Mouse (Mus musculus) forebrain, embryonic 12.5 days (tissue): ENCODE measurements at regions not wholly inside any gene's neighbourhood (a gene's known extent, or its start where the extent isn't known, plus 50 kb on each side); places are given as distances from the start of the nearest gene placed in this dataset.
A peak's percentile ranks its signal among the peaks of the same experiment; 100 is the strongest.

ENCODE experiments used
- ATAC-seq: fragments of 200-750 bp; cut with Nextera tagmentation; 2 replicates; pipeline ENCODE4 v1.8.0; 2017; ENCODE audit warnings: moderate TSS enrichment; ENCODE audit not compliant: low FRiP score
- H3K27ac ChIP-seq: fragments of 300-500 bp; sonication (generic); 2 replicates; pipeline ENCODE4 v1.5.1; 2016; ENCODE audit warnings: mild to moderate bottlenecking
- H3K27me3 ChIP-seq: fragments of 300-500 bp; sonication (generic); 2 replicates; pipeline ENCODE4 v1.6.1; 2016; ENCODE audit warnings: mild to moderate bottlenecking
- H3K36me3 ChIP-seq: fragments of 300-500 bp; sonication (generic); replicated peaks from 2 replicates; pipeline ENCODE4 v1.6.1; 2016; ENCODE audit warnings: mild to moderate bottlenecking
- H3K4me1 ChIP-seq: fragments of 300-500 bp; sonication (generic); 2 replicates; pipeline ENCODE4 v1.6.1; 2016
- H3K4me2 ChIP-seq: fragments of 300-500 bp; sonication (generic); 2 replicates; pipeline ENCODE4 v1.6.1; 2016; ENCODE audit warnings: mild to moderate bottlenecking, moderate library complexity
- H3K4me3 ChIP-seq: fragments of 300-500 bp; sonication (generic); replicated peaks from 2 replicates; pipeline ENCODE4 v1.5.1; 2016; ENCODE audit warnings: mild to moderate bottlenecking
- H3K9ac ChIP-seq: fragments of 300-500 bp; sonication (generic); 2 replicates; pipeline ENCODE4 v1.6.1; 2016; ENCODE audit warnings: mild to moderate bottlenecking
- H3K9me3 ChIP-seq: fragments of 300-500 bp; sonication (generic); 2 replicates; pipeline ENCODE4 v1.6.1; 2016
- WGBS: fragments of 180-500 bp; shearing (Covaris S2); methylation state at CpG from one replicate; pipeline ENCODE4 v1.1.7; 2016; 5-methylcytosine and 5-hydroxymethylcytosine counted together

GRCm38 (mm10) chr3:43339101-43339500, 1596.7 kb downstream of the D3Ertd751e start:
- H3K27ac ChIP-seq: no peak overlapping the region
- H3K9ac ChIP-seq: no peak overlapping the region
- no peak overlapping the region for H3K4me2 ChIP-seq
- ATAC-seq: no peak
- H3K4me1 ChIP-seq: no peaks in the 10 kb centered on the region
- H3K4me3 ChIP-seq: no peak overlapping the region
- WGBS: 91% methylated on average over 4 of the region's 4 CpGs
- H3K27me3 ChIP-seq: no peaks in the 10 kb centered on the region
- no peaks in the 10 kb centered on the region for H3K9me3 ChIP-seq
- no peaks in the 10 kb centered on the region for H3K36me3 ChIP-seq

GRCm38 (mm10) chr3:43342928-43343327, 1600.5 kb downstream of the D3Ertd751e start:
- Histone ChIP-seq H3K27me3 (no peaks in the 10 kb centered on the region), H3K4me1 (no peaks in the 10 kb centered on the region), H3K4me2 (no peak overlapping the region), H3K36me3 (no peaks in the 10 kb centered on the region), H3K9ac (no peak overlapping the region), H3K4me3 (no peak overlapping the region), H3K9me3 (no peaks in the 10 kb centered on the region), H3K27ac (no peak overlapping the region)
- no peak for ATAC-seq
- 86% methylated on average over 1 of the region's 1 CpGs for WGBS

GRCm38 (mm10) chr3:43352829-43353228, 1610.4 kb downstream of the D3Ertd751e start:
- no peak overlapping the region for H3K9ac ChIP-seq
- no peaks in the 10 kb centered on the region for H3K36me3 ChIP-seq
- H3K4me2 ChIP-seq: no peak overlapping the region
- no peak overlapping the region for H3K4me3 ChIP-seq
- H3K27me3 ChIP-seq: no peaks in the 10 kb centered on the region
- no peaks in the 10 kb centered on the region for H3K9me3 ChIP-seq
- H3K27ac ChIP-seq: no peak overlapping the region
- peak; percentile 44; the same call in 1 of the 2 replicates for ATAC-seq
- no peaks in the 10 kb centered on the region for H3K4me1 ChIP-seq

- no peak overlapping the region for H3K4me2 ChIP-seq
- H3K9ac ChIP-seq: no peak overlapping the region
- no peaks in the 10 kb centered on the region for H3K36me3 ChIP-seq
- WGBS: 90% methylated on average over 1 of the region's 1 CpGs
- no peak for ATAC-seq
- H3K27ac ChIP-seq: no peak overlapping the region
- no peaks in the 10 kb centered on the region for H3K9me3 ChIP-seq
- H3K4me3 ChIP-seq: no peak overlapping the region
- H3K27me3 ChIP-seq: no peaks in the 10 kb centered on the region
- H3K4me1 ChIP-seq: no peaks in the 10 kb centered on the region
Measured at GRCm38 (mm10) chr3:43358511-43358910, 1616.1 kb downstream of the D3Ertd751e start.

- no peaks in the 10 kb centered on the region for H3K9me3 ChIP-seq
- H3K4me2 ChIP-seq: no peak overlapping the region
- no peak overlapping the region for H3K4me3 ChIP-seq
- H3K27me3 ChIP-seq: no peaks in the 10 kb centered on the region
- no peak overlapping the region for H3K9ac ChIP-seq
- no peaks in the 10 kb centered on the region for H3K4me1 ChIP-seq
- H3K27ac ChIP-seq: no peak overlapping the region
- ATAC-seq: no peak
- no peaks in the 10 kb centered on the region for H3K36me3 ChIP-seq
Measured at GRCm38 (mm10) chr3:43399893-43400292, 1657.5 kb downstream of the D3Ertd751e start.

GRCm38 (mm10) chr3:43424886-43425285, 1682.5 kb downstream of the D3Ertd751e start:
- H3K9me3 ChIP-seq: no peaks in the 10 kb centered on the region
- H3K4me2 ChIP-seq: no peak overlapping the region
- no peaks in the 10 kb centered on the region for H3K27me3 ChIP-seq
- H3K36me3 ChIP-seq: no peaks in the 10 kb centered on the region
- H3K9ac ChIP-seq: no peak overlapping the region
- 56% methylated on average over 1 of the region's 1 CpGs for WGBS
- no peaks in the 10 kb centered on the region for H3K4me1 ChIP-seq
- H3K27ac ChIP-seq: no peak overlapping the region
- no peak overlapping the region for H3K4me3 ChIP-seq
- no peak for ATAC-seq

- no peak overlapping the region for H3K4me2 ChIP-seq
- H3K9me3 ChIP-seq: no peaks in the 10 kb centered on the region
- H3K9ac ChIP-seq: no peak overlapping the region
- no peaks in the 10 kb centered on the region for H3K36me3 ChIP-seq
- H3K27ac ChIP-seq: no peak overlapping the region
- no peak for ATAC-seq
- H3K27me3 ChIP-seq: no peaks in the 10 kb centered on the region
- no peaks in the 10 kb centered on the region for H3K4me1 ChIP-seq
- H3K4me3 ChIP-seq: no peak overlapping the region
Measured at GRCm38 (mm10) chr3:43426672-43427071, 1684.3 kb downstream of the D3Ertd751e start.

GRCm38 (mm10) chr3:43461541-43462109, 1719.2 kb downstream of the D3Ertd751e start:
- Histone ChIP-seq H3K9ac (no peak overlapping the region), H3K27ac (no peak overlapping the region), H3K36me3 (no peaks in the 10 kb centered on the region), H3K9me3 (no peaks in the 10 kb centered on the region), H3K4me2 (no peak overlapping the region), H3K4me1 (no peaks in the 10 kb centered on the region), H3K4me3 (no peak overlapping the region), H3K27me3 (no peaks in the 10 kb centered on the region)
- WGBS: 79% methylated on average over 3 of the region's 3 CpGs
- ATAC-seq: 0 out of 2 replicates have a peak, but pooled peaks have one; percentile 27
